Mouse (Mus musculus) CH12.LX (cell line): ENCODE measurements around the gene Hist1h2ba.

Experiments used
- CTCF ChIP-seq, 2 experiments: IDR thresholded peaks in 1 of 2; conservative IDR thresholded peaks in 1 of 2; 2 replicates each; pipeline ENCODE4 v1.5.1; 2011 to 2012; ENCODE audit warnings: low read depth in 2 of 2, low read length in 2 of 2, improper control_type of control experiment in 1 of 2, inconsistent platforms in 1 of 2, mild to moderate bottlenecking in 1 of 2, moderate library complexity in 1 of 2
- ELF1 ChIP-seq: IDR thresholded peaks from 2 replicates; pipeline ENCODE4 v1.6.1; 2014; ENCODE audit warnings: low read depth, mild to moderate bottlenecking, inconsistent platforms, low read length, improper control_type of control experiment
- EP300 ChIP-seq: IDR thresholded peaks from 2 replicates; pipeline ENCODE4 v1.6.1; 2011; ENCODE audit warnings: low read length, improper control_type of control experiment
- ETS1 ChIP-seq: conservative IDR thresholded peaks from 2 replicates; pipeline ENCODE4 v1.6.1; 2012; ENCODE audit warnings: low read depth, mild to moderate bottlenecking, inconsistent platforms, low read length, improper control_type of control experiment, moderate library complexity
- GABPA ChIP-seq: IDR thresholded peaks from 2 replicates; pipeline ENCODE4 v1.6.1; 2012; ENCODE audit warnings: low read depth, low read length, improper control_type of control experiment, inconsistent platforms; ENCODE audit not compliant: insufficient replicate concordance
- HCFC1 ChIP-seq: IDR thresholded peaks from 2 replicates; pipeline ENCODE4 v1.6.1; 2012; ENCODE audit warnings: low read depth, mild to moderate bottlenecking, inconsistent platforms, low read length, improper control_type of control experiment
- JUN ChIP-seq: IDR thresholded peaks from 2 replicates; pipeline ENCODE4 v1.6.1; 2011; ENCODE audit warnings: low read depth, mild to moderate bottlenecking, low read length, improper control_type of control experiment, moderate library complexity; ENCODE audit not compliant: insufficient read depth
- MAX ChIP-seq: IDR thresholded peaks from 2 replicates; pipeline ENCODE4 v1.6.1; 2011; ENCODE audit warnings: low read length, improper control_type of control experiment
- MXI1 ChIP-seq: IDR thresholded peaks from 2 replicates; pipeline ENCODE4 v1.6.1; 2011; ENCODE audit warnings: mild to moderate bottlenecking, low read depth, low read length, improper control_type of control experiment
- MYC ChIP-seq: IDR thresholded peaks from 2 replicates; pipeline ENCODE4 v1.6.1; 2011; ENCODE audit warnings: low read depth, mild to moderate bottlenecking, improper control_type of control experiment, low read length
- POLR2A ChIP-seq: IDR thresholded peaks from 2 replicates; pipeline ENCODE4 v1.6.1; 2011; ENCODE audit warnings: low read depth, mild to moderate bottlenecking, improper control_type of control experiment, low read length
- POLR2AphosphoS2 ChIP-seq: IDR thresholded peaks from 2 replicates; pipeline ENCODE4 v1.6.1; 2011; ENCODE audit warnings: low read depth, low read length, improper control_type of control experiment
- USF1 ChIP-seq: IDR thresholded peaks from 2 replicates; pipeline ENCODE4 v1.6.1; 2014; ENCODE audit warnings: low read depth, mild to moderate bottlenecking, inconsistent platforms, low read length, improper control_type of control experiment
- ZMIZ1 ChIP-seq: IDR thresholded peaks from 2 replicates; pipeline ENCODE4 v1.6.1; 2012; ENCODE audit warnings: low read depth, mild to moderate bottlenecking, inconsistent platforms, low read length, improper control_type of control experiment

DNA sequence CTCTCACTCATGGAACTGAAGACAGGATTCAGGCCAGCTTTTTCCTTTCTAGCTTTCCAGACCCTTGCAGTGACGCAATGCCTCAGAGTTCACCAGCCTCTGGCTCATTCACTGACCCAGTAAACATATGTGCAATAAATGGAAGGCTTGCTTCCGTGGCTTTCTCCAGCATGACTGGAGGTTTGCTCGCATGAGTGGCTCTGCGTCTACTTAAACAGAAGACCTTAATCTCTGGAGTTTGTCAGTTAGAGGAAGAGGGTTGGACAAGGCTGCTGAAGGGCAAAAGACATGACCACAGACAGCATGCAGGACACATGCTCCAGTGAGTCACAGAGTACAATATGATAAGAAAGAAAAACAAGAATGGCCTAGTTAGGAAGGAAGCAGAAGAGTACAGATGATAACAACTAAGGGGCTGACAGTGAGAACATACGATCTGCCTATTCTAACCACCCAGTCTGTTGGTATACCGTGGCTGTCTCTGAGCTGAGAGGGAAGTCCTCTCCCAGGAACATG lies 20.1 kb downstream of the Hist1h2ba start:
- no peak for TF ChIP-seq EP300
- no peak for TF ChIP-seq POLR2A
- no peak for TF ChIP-seq CTCF (conservative IDR thresholded peaks at IDR 0.05 in 1 of 2, IDR thresholded peaks at IDR 0.05 in 1 of 2; ENCODE audit: low read depth in 2 of 2, low read length in 2 of 2)
- TF ChIP-seq POLR2AphosphoS2 = no peak
- no peak for TF ChIP-seq MYC
- TF ChIP-seq ZMIZ1 = no peak
- no peak for TF ChIP-seq JUN
- TF ChIP-seq USF1 = no peak
- TF ChIP-seq MXI1 = no peak
- no peak for TF ChIP-seq GABPA
- TF ChIP-seq MAX = no peak
- no peak for TF ChIP-seq HCFC1
- no peak for TF ChIP-seq ELF1
- no peak for TF ChIP-seq ETS1
